7 mouse cellular contexts compared by ENCODE assay signal in the genomic region with DNA sequence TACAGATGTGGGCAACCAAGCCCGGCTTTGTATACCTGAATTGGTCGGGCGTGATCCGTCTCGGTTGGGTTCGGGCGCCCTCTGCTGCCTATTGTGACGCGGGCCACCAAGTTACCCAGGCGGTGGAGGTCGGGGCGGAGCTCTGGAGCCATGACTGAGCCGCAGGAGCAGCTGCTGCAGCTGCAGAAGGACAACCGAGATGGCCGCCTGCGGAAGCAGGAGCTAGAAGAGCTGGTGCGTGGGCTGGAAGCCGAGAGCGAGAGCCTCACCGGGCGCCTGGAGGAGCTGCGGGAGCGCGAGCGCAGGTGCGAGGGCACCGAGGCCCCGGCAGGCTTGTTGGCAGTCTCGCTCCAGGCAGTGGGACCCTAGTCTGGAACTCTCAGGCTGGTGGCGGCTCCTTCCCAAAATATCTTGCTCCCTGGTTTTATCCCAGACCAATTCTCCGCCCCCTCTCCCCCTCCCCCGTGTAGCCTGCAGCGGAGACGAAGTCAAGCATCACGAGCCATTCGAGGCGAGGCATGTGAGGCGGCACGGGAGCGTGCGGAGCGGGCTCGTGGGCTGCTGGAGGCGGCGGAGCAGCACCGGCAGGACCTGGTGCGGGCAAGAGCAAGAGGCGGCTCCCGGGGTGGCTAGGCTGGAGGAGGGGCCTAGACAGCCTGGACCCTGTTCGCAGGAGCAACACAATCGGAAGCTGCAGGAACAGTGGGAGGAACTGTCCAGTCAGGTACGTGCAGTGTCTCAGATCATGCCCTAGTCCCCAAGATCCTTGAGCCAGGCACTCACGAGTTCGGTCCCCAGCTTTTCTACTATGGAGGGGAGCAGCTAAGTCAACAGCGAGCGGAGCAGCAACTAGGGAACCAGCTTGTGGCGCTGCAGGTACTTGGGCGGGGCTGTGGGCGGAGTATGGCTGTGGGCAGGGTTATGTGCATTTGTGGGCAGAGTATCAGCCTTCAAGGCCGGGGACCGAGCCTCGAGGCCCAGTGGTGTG. TPM values are rescaled to one million over a fixed set of nuclear protein-coding genes. Genes with fewer than 3 reads are reported as not detected.
DNase-seq lines count a peak whose midpoint lies in the region; ATAC-seq lines count a peak whose summit lies in the region.

No protein-coding gene starts in this region.

- H3K27me3 ChIP-seq in intestine, embryonic 16.5 days (replicated peaks; ENCODE audit: control insufficient read depth, insufficient read depth, low read length), result peaks cover 8% of the 10 kb centered on the region; the same call in 1 of the 2 replicates
- H3K27me3 ChIP-seq in midbrain, embryonic 11.5 days (ENCODE audit: control insufficient read depth, insufficient read depth, low read length), result peaks cover 29% of the 10 kb centered on the region

- peaks cover 17% of the 10 kb centered on the region for H3K4me1 ChIP-seq in intestine, embryonic 16.5 days (ENCODE audit: control insufficient read depth, insufficient read depth, low read length)
- H3K4me1 ChIP-seq in midbrain, embryonic 11.5 days (ENCODE audit: control insufficient read depth, insufficient read depth, low read length), result peaks cover 14% of the 10 kb centered on the region

- peak overlapping the region; percentile 76 for H3K9ac ChIP-seq in intestine, embryonic 16.5 days (ENCODE audit: low read depth, low read length)
- H3K9ac ChIP-seq in midbrain, embryonic 11.5 days (ENCODE audit: low read length), result peak overlapping the region; percentile 69

- DNase-seq in adrenal gland, adult 2 months, result peak; percentile 95
- peak; percentile 84 for DNase-seq in embryo, embryonic 11.5 days (ENCODE audit: low read depth, low spot score)
- peak; percentile 84 to 92 for DNase-seq in gastrocnemius, postnatal 4 days (ENCODE audit: low spot score in 2 of 2)
- peak; percentile 91 to 92 for DNase-seq in left cerebral cortex, postnatal 36 days (ENCODE audit: low spot score in 2 of 2)
- peak; percentile 98 for DNase-seq in midbrain, embryonic 11.5 days (ENCODE audit: low spot score, missing footprints)
- peak; percentile 74 for DNase-seq in skeletal muscle tissue, adult 2 months (ENCODE audit: low read depth, low spot score)

- H3K9me3 ChIP-seq in intestine, embryonic 16.5 days (ENCODE audit: control insufficient read depth, low read length), result no peaks in the 10 kb centered on the region
- no peaks in the 10 kb centered on the region for H3K9me3 ChIP-seq in midbrain, embryonic 11.5 days (ENCODE audit: control insufficient read depth, low read length)

- H3K27ac ChIP-seq in intestine, embryonic 16.5 days (ENCODE audit: low read length), result peak overlapping the region; percentile 65
- peak overlapping the region; percentile 69; the same call in 1 of the 2 replicates for H3K27ac ChIP-seq in midbrain, embryonic 11.5 days (ENCODE audit: low read depth, low read length)

- H3K4me2 ChIP-seq in intestine, embryonic 16.5 days (ENCODE audit: low read depth, low read length), result peak overlapping the region; percentile 96
- peak overlapping the region; percentile 93 for H3K4me2 ChIP-seq in midbrain, embryonic 11.5 days

- intact Hi-C loops in left cerebral cortex, postnatal 36 days (cut with DNase I), result loop anchor here (1.0 to 10.0 kb wide), 5 partner anchors 44 to 352 kb away; a partner anchor contains a TSS

- 1% methylated on average over 59 of the region's 62 CpGs for WGBS in intestine, embryonic 16.5 days
- under 1% methylated on average over 62 of the region's 62 CpGs for WGBS in midbrain, embryonic 11.5 days

- peak; percentile 90 for ATAC-seq in intestine, embryonic 16.5 days
- peak; percentile 91 for ATAC-seq in midbrain, embryonic 11.5 days (ENCODE audit: low FRiP score)

- 0 out of 2 replicates have a peak, but pooled peaks cover 2% of the 10 kb centered on the region for H3K36me3 ChIP-seq in intestine, embryonic 16.5 days (ENCODE audit: control insufficient read depth, insufficient read depth, low read length)
- H3K36me3 ChIP-seq in midbrain, embryonic 11.5 days (ENCODE audit: control insufficient read depth, insufficient read depth, low read length), result 0 out of 2 replicates have a peak, but pooled peaks cover 2% of the 10 kb centered on the region

- H3K4me3 ChIP-seq in intestine, embryonic 16.5 days (ENCODE audit: low read length), result peak overlapping the region; percentile 70
- H3K4me3 ChIP-seq in midbrain, embryonic 11.5 days (ENCODE audit: low read depth, low read length), result peak overlapping the region; percentile 51

RNA-seq across cellular contexts. Expression of a gene that starts 0.6 kb away (rescaled TPM):
- total RNA-seq in adrenal gland, adult 2 months (2021), result 1 to 10 TPM; 6.8 to 7.9 TPM
- 15.8 and 19.9 TPM in 2 replicates for polyA plus RNA-seq in adrenal gland, adult 2 months (2012; rRNA removed)
- total RNA-seq in gastrocnemius, postnatal 4 days (2021), result 1 to 10 TPM; 4.4 to 5.8 TPM
- 14.5 and 15.2 TPM in 2 replicates for polyA plus RNA-seq in intestine, embryonic 16.5 days (2015; fragmentation: Nextera tagmentation; extraction: Ambion mirVana)
- 100 to 1,000 TPM; 102 to 115 TPM for total RNA-seq in left cerebral cortex, postnatal 36 days (2021)
- polyA plus RNA-seq in midbrain, embryonic 11.5 days (2014; fragmentation: Nextera tagmentation; extraction: Ambion mirVana), result 6.8 and 7.4 TPM in 2 replicates

RNA-seq across cellular contexts. Expression of a gene that starts 43.1 kb away (rescaled TPM):
- total RNA-seq in adrenal gland, adult 2 months (2021), result 1 to 10 TPM; 2.4 to 2.7 TPM
- polyA plus RNA-seq in adrenal gland, adult 2 months (2012; rRNA removed), result 2.1 and 2.6 TPM in 2 replicates
- total RNA-seq in gastrocnemius, postnatal 4 days (2021), result 1 to 10 TPM; 2.7 to 3.9 TPM
- 5.3 and 5.5 TPM in 2 replicates for polyA plus RNA-seq in intestine, embryonic 16.5 days (2015; fragmentation: Nextera tagmentation; extraction: Ambion mirVana)
- 1 to 10 TPM; 5.3 to 5.4 TPM for total RNA-seq in left cerebral cortex, postnatal 36 days (2021)
- polyA plus RNA-seq in midbrain, embryonic 11.5 days (2014; fragmentation: Nextera tagmentation; extraction: Ambion mirVana), result 10.3 and 10.8 TPM in 2 replicates

RNA-seq across cellular contexts. Expression of a gene that starts 54.7 kb away (rescaled TPM):
- total RNA-seq in adrenal gland, adult 2 months (2021), result 1 to 10 TPM in 1 of 2 experiments, under 1 TPM in 1; 0.41 to 1.2 TPM
- polyA plus RNA-seq in adrenal gland, adult 2 months (2012; rRNA removed), result 0.24 TPM in 1 of 2 replicates, not detected in the other
- total RNA-seq in gastrocnemius, postnatal 4 days (2021), result 1 to 10 TPM in 1 of 2 experiments, under 1 TPM in 1; 0.78 to 1.9 TPM
- 2.0 and 4.8 TPM in 2 replicates for polyA plus RNA-seq in intestine, embryonic 16.5 days (2015; fragmentation: Nextera tagmentation; extraction: Ambion mirVana)
- total RNA-seq in left cerebral cortex, postnatal 36 days (2021), result 1 to 10 TPM; 1.9 to 2.5 TPM
- polyA plus RNA-seq in midbrain, embryonic 11.5 days (2014; fragmentation: Nextera tagmentation; extraction: Ambion mirVana), result 0.22 and 0.28 TPM in 2 replicates

Comparison
In these comparisons a context has a peak if more than half of its experiments do, and no peak if none do; other contexts are left out.
1. Peak in every context shown above with its lines: DNase-seq, ATAC-seq, H3K4me3 ChIP-seq and H3K27ac ChIP-seq.
2. RNA of a gene that starts 0.6 kb away (total RNA-seq): 102 to 115 TPM in left cerebral cortex, postnatal 36 days; 6.8 to 7.9 TPM in adrenal gland, adult 2 months and 4.4 to 5.8 TPM in gastrocnemius, postnatal 4 days; every median in the first group is over 10 times any median in the second.